In genomic region chr7:92740411-92741115, GRCm38 (mm10) we compare ENCODE assay signal across 8 mouse cellular contexts. TPM values are rescaled to one million over a fixed set of nuclear protein-coding genes. Genes with fewer than 3 reads are reported as not detected.
DNase-seq lines count a peak whose midpoint lies in the region; ATAC-seq and TF ChIP-seq lines count a peak whose summit lies in the region.

No protein-coding gene starts in this region.

- H3K36me3 ChIP-seq in kidney, embryonic 16.5 days (ENCODE audit: insufficient read depth, low read length): peaks cover 13% of the 10 kb centered on the region
- H3K36me3 ChIP-seq in heart, embryonic 16.5 days (ENCODE audit: control insufficient read depth, insufficient read depth): 0 out of 2 replicates have a peak, but pooled peaks cover 6% of the 10 kb centered on the region

- peak overlapping the region; percentile 99 for H3K9ac ChIP-seq in kidney, embryonic 16.5 days (replicated peaks; ENCODE audit: low read length)
- peak overlapping the region; percentile 98 for H3K9ac ChIP-seq in heart, embryonic 16.5 days (ENCODE audit: low read length)

- peak overlapping the region; percentile 95 for H3K27ac ChIP-seq in kidney, embryonic 16.5 days (ENCODE audit: low read length)
- peak overlapping the region; percentile 59 for H3K27ac ChIP-seq in bone marrow macrophage, adult 2 months (ENCODE audit: insufficient read depth, low read depth, low read length)
- peak overlapping the region; percentile 93 for H3K27ac ChIP-seq in heart, embryonic 16.5 days (ENCODE audit: low read length)

- H3K4me1 ChIP-seq in kidney, embryonic 16.5 days (ENCODE audit: insufficient read depth, low read length): peaks cover 34% of the 10 kb centered on the region
- peaks cover 16% of the 10 kb centered on the region for H3K4me1 ChIP-seq in bone marrow macrophage, adult 2 months (ENCODE audit: control insufficient read depth, insufficient read depth, low read length)
- H3K4me1 ChIP-seq in heart, embryonic 16.5 days (ENCODE audit: control insufficient read depth, insufficient read depth, low read length): peaks cover 15% of the 10 kb centered on the region

- no peak for TF ChIP-seq CTCF in bone marrow macrophage, adult 2 months (IDR thresholded peaks at IDR 0.05; ENCODE audit: low read depth, low read length)

- 2% methylated on average over 23 of the region's 23 CpGs for WGBS in kidney, embryonic 16.5 days
- WGBS in heart, embryonic 16.5 days: under 1% methylated on average over 23 of the region's 23 CpGs

- TF ChIP-seq POLR2A in bone marrow macrophage, adult 2 months (IDR thresholded peaks at IDR 0.05; ENCODE audit: borderline replicate concordance, low read depth, low read length): no peak

- H3K9me3 ChIP-seq in kidney, embryonic 16.5 days (ENCODE audit: low read length): no peaks in the 10 kb centered on the region
- no peaks in the 10 kb centered on the region for H3K9me3 ChIP-seq in heart, embryonic 16.5 days (replicated peaks; ENCODE audit: control insufficient read depth, low read length)

- H3K4me3 ChIP-seq in kidney, embryonic 16.5 days (ENCODE audit: low read length): peak overlapping the region; percentile 89
- H3K4me3 ChIP-seq in bone marrow macrophage, adult 2 months (ENCODE audit: insufficient read depth, low read length): peak overlapping the region; percentile 84
- H3K4me3 ChIP-seq in heart, embryonic 16.5 days (ENCODE audit: low read length): peak overlapping the region; percentile 92

- 0 out of 2 replicates have a peak, but pooled peaks cover 5% of the 10 kb centered on the region for H3K27me3 ChIP-seq in kidney, embryonic 16.5 days (ENCODE audit: insufficient read depth, low read length)
- H3K27me3 ChIP-seq in heart, embryonic 16.5 days (ENCODE audit: control insufficient read depth, insufficient read depth, low read length): no peaks in the 10 kb centered on the region

- DNase-seq in kidney, adult 18-20 months: no peak
- DNase-seq in urinary bladder, postnatal 25 days (ENCODE audit: low spot score): no peak
- DNase-seq in left cerebral cortex, adult 11 months (ENCODE audit: low spot score): no peak

- H3K4me2 ChIP-seq in kidney, embryonic 16.5 days (replicated peaks; ENCODE audit: low read depth, low read length): peak overlapping the region; percentile 80
- H3K4me2 ChIP-seq in heart, embryonic 16.5 days (ENCODE audit: low read depth, low read length): peak overlapping the region; percentile 79

- ATAC-seq in kidney, embryonic 16.5 days (ENCODE audit: low FRiP score, low TSS enrichment): no peak
- ATAC-seq in heart, embryonic 16.5 days (replicated peaks; ENCODE audit: extremely low read depth, insufficient read depth, low FRiP score): no peak
- peak; percentile 23 for ATAC-seq in megakaryocyte, adult 5-6 weeks (ENCODE audit: poor library complexity, severe bottlenecking)
- no peak for ATAC-seq in inflammation-experienced regulatory T-cells, adult 6 months

RNA-seq across cellular contexts. Expression of gene Rab30, which starts 0.8 kb away (rescaled TPM):
- polyA plus RNA-seq in kidney, embryonic 16.5 days (2015; fragmentation: Nextera tagmentation; extraction: Ambion mirVana): 7.4 and 8.0 TPM in 2 replicates
- 0.71 TPM in 1 of 2 replicates, not detected in the other for polyA plus RNA-seq in bone marrow macrophage, adult 2 months (2012; ENCODE audit: insufficient read depth, insufficient read length, missing spikeins)
- 7.6 and 8.8 TPM in 2 replicates for polyA plus RNA-seq in heart, embryonic 16.5 days (2015; fragmentation: Nextera tagmentation; extraction: Ambion mirVana)
- total RNA-seq in megakaryocyte, adult 5-6 weeks (2015): 0.02 and 0.27 TPM in 2 replicates
- total RNA-seq in megakaryocyte, adult 5-6 weeks (2017): 0.11 and 0.57 TPM in 2 replicates
- under 1 TPM in 2 of 3 experiments, not detected in 1; 0.35 to 0.49 TPM for polyA plus RNA-seq in inflammation-experienced regulatory T-cells, adult 6 months (2017; shearing (Covaris generic))
